Mouse (Mus musculus) megakaryocyte progenitor cell, adult 5-6 weeks (primary cell): Measurements from ENCODE around the gene Msi2. TPM values are rescaled to one million over a fixed set of nuclear protein-coding genes. Genes with fewer than 3 reads are reported as not detected.

ENCODE experiments used
- ATAC-seq: replicated peaks from 2 replicates; pipeline ENCODE4 v1.8.0; 2016; ENCODE audit warnings: mild to moderate bottlenecking, moderate TSS enrichment, inconsistent platforms; ENCODE audit not compliant: poor library complexity
- total RNA-seq, 2 experiments: library from RNA; stranded (forward) in 1 of 2; stranded (reverse) in 1 of 2; fragments of 157-497, 149-512 nt in 1 of 2; fragments of 200-1000 nt in 1 of 2; gene quantifications; 2 replicates each; pipeline versions ENCODE4 v1.2.3 to v1.2.4; 2015 to 2017

Msi2 gene
- total RNA-seq, 2 experiments from 2014 or later = 35.4 to 46.6 TPM

DNA sequence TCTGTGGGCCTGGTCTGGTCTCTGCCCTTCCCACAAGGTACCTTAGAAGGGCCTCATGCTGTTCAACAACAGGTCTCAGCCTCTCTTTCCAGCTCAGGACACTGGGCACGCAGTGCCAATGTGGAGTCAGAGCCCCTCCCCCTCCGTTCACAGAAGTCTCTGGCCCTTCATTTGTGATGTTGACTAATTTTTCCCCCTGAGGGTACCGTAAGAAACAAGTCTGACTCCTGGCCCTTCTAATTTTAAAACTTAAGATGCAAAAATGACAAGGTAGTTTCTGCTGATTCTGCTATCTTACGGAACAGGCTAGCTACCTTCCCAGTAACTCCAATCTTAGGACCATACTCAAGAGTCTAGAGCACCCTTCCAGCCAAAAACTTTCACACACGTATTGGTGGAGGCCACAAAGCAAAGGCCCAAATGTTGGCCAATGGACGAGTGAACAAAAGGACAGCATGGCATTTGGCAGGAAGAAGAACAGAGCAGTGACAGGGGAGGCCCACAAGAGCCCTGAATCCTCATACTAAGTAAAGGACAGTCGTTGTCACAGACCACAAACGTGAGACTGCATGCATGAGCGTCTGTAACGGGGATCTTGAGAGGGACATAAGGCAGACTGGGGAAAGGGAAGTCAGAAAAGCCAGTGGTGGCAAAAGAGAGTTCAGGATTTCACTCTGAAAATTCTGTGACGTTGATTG is 120.0 kb downstream of the Msi2 start:
- ATAC-seq = peak; percentile 43

- ATAC-seq = no peak
Measured at GRCm38 (mm10) chr11:88595616-88596015, 122.7 kb downstream of the Msi2 start.

DNA sequence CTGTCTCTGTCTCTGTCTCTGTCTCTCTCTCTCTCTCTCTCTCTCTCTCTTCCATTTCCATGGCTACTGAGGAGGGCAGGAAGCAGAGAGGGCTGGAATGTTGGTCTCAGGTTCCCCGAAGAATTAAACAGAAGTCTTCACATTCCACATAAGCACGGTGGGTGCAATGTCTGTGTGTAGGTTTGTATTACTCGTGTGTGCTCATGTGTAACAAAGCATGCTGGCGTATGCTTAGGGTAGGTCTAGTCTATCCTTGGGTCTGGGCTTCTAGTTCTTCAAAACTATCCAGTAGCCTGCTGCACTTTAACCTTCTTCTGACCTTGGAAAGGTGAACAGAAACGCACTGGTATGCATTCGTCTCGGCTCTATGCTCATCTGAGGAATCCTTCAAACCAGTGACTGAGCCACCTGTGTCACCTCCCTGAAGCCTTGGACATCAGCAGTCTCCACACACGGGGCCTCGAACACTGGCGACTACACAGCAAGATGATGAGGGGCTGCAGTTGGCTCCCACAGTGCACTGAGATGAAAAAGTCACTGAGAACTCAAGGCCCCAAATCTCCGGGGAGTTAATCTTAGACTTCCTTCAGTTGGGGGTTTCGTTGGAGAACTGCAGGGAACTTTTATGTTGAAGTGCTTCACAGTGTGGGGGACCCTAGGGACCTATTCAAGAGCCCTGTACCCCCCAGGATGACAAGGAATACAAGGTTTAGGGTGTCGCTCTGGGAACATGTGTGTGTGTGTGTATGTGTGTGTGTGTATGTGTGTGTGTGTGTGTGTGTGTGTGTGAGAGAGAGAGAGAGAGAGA is 123.3 kb downstream of the Msi2 start:
- ATAC-seq = no peak

- ATAC-seq = no peak
Measured at GRCm38 (mm10) chr11:88594010-88594409, 124.3 kb downstream of the Msi2 start.

GRCm38 (mm10) chr11:88592099-88592498 is 126.2 kb downstream of the Msi2 start:
- ATAC-seq = no peak

DNA sequence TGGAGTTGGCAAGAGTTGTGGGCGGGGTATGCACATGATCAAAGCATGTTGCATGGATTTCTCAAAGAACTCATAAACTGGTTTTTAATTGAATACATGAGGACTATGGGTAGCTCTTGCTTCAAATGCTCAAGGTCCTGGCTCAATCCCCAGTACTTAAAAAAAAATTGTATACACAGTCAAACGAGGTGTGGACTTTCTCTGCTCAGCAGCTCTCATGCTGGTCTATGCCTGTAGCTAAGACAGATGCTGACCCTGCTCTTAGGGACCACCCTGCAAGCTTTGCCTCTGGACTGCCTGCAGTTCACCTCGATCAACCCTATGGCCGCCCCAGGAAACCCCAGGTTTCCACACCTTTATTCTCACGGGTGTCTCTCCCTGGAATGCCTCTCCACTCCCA is 127.7 kb downstream of the Msi2 start:
- no peak for ATAC-seq

DNA sequence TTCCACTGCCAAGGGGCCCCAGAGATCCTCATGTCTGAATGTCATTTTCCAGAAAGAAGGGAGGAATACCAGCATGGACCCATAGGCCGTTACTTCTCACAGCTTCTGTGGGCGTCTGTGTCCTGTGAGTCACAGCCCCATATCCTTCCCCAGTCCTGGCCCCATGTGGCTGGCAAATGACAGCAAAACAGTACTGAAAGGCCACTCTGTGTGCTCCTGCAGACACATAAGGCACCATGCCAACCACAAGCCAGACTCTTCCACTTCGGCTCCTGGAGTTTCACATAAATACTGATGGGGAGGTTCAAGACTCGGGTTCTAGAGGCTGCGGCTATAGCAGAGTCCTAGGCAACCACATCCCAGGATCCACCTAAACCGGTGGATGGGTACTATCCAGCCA is 128.7 kb downstream of the Msi2 start:
- no peak for ATAC-seq

- no peak for ATAC-seq
Measured at GRCm38 (mm10) chr11:88588688-88589210, 129.6 kb downstream of the Msi2 start.

DNA sequence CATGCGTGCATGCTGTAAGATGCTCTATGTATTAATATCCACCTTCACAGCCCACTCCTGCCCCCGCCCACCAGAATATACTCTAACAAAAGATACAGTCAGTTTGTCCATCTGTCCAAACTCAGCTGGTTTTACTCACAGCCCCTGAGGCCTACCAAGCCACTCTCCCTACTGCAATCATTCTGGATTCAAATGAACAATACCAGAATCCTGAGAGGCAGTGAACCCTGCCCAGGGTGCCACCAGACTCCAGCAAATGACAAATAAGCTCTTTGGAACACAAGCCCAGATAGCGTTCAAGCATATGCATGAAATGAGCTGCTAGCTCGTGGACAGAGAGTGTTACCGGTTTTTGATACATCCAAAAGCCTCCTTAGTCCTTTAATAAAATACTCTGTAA is 130.6 kb downstream of the Msi2 start:
- ATAC-seq = no peak

DNA sequence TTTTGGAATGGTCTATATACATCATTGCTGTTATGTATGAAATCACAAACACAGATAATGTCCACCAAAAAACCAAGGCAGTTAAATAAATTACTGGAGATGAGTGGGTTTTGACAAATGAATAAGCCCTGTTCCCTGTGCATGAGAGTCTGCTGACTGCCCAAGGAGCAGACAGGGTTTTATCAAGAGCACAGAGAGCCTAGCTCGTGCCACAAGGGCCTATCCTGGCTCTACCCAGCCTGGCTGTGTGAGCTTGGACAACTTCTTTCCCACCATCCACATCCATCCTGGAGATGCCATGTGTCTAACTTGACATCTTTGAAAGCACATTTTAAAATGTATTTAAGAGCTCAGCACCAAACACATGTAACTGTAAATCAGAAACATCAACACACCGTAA is 132.4 kb downstream of the Msi2 start:
- ATAC-seq = no peak

- no peak for ATAC-seq
Measured at GRCm38 (mm10) chr11:88585171-88585632, 133.1 kb downstream of the Msi2 start.

DNA sequence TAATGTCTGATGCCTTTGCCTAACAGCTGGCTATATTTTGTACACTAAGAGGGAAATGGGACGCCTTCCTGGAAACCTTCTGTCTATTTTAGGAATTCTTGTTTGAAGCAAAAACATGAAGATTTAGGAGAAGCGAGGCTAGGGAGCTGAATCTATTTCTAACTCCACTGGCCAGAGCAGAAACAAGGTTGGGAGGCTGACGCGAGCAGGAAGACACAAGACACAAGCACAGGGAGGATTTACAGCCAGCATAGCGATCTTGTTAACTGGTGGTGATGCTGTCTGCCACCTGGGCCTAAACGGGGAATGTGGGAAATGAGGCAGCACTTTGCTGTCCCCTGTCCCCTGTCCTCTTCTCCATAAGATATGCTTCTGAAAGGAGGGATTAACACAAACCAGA is 134.4 kb downstream of the Msi2 start:
- no peak for ATAC-seq

- ATAC-seq = peak; percentile 20
Measured at GRCm38 (mm10) chr11:88583259-88583833, 135.0 kb downstream of the Msi2 start.

DNA sequence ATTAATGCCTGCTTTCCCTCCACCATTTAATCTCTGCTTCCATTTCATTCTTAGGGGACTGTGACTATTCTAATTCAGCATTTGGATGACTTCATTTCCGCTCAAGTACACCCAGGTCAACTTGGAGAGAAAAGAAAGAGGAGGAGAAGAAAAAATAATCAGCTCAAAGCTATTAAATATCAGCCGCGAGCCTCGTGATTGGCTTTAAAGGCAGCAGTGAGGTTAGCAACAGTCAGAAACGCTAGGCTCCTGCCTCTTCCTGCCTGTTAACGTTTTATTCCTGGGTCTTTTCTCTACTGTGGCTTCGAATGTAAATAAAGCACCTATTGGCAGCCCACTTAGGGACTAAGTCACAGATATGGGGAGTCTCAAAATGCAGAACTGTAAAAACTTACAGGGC is 135.5 kb downstream of the Msi2 start:
- ATAC-seq = peak; percentile 34

- ATAC-seq = peak; percentile 17; the same call in 1 of the 2 replicates
Measured at GRCm38 (mm10) chr11:88582021-88582707, 136.1 kb downstream of the Msi2 start.

- ATAC-seq = no peak
Measured at GRCm38 (mm10) chr11:88581375-88581774, 136.9 kb downstream of the Msi2 start.

GRCm38 (mm10) chr11:88578700-88579099 is 139.6 kb downstream of the Msi2 start:
- no peak for ATAC-seq

GRCm38 (mm10) chr11:88577076-88577475 is 141.2 kb downstream of the Msi2 start:
- ATAC-seq = no peak

- ATAC-seq = no peak
Measured at GRCm38 (mm10) chr11:88576233-88576998, 141.9 kb downstream of the Msi2 start.
